Mouse (Mus musculus): ENCODE measurements around the gene Reln. TPM values are rescaled to one million over a fixed set of nuclear protein-coding genes. Genes with fewer than 3 reads are reported as not detected.

Reln gene
- polyA plus RNA-seq, 1 experiment from 2014 or later, result 10.1 TPM

DNA sequence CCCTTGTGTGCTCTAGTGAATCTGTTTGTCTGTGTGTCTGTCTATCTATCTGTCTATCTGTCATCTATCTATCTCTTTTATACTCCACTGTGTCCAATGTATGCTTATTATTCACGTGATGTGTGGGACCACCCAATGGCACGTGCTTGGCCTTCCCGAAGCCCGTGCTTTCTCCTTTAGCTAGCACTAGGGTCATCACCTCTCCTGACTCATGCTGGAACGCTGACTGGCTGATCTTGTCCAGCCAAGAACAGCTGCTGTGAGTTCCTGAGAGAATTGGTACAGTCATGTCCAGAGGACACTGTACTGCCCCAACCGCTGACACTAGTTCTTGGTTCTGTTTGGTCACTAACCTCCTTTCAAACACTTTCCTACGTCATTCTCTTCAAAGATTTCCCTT lies 485.8 kb downstream of the Reln start:
- DNase-seq (ENCODE audit: low spot score, missing footprints) (no peak), ATAC-seq (ENCODE audit: low FRiP score) (no peak)
- H3K27ac ChIP-seq (ENCODE audit: low read depth, low read length), result no peak overlapping the region
- no peaks in the 10 kb centered on the region for H3K4me1 ChIP-seq (ENCODE audit: control insufficient read depth, insufficient read depth, low read length)
- H3K9me3 ChIP-seq (ENCODE audit: control insufficient read depth, low read length), result no peaks in the 10 kb centered on the region
- H3K4me2 ChIP-seq, result no peak overlapping the region
- H3K36me3 ChIP-seq (ENCODE audit: control insufficient read depth, insufficient read depth, low read length), result no peaks in the 10 kb centered on the region
- no peaks in the 10 kb centered on the region for H3K27me3 ChIP-seq (ENCODE audit: control insufficient read depth, insufficient read depth, low read length)
- 89% methylated on average over 7 of the region's 7 CpGs for WGBS
- no peak overlapping the region for H3K9ac ChIP-seq (ENCODE audit: low read length)
- H3K4me3 ChIP-seq (ENCODE audit: low read depth, low read length), result no peak overlapping the region

DNA sequence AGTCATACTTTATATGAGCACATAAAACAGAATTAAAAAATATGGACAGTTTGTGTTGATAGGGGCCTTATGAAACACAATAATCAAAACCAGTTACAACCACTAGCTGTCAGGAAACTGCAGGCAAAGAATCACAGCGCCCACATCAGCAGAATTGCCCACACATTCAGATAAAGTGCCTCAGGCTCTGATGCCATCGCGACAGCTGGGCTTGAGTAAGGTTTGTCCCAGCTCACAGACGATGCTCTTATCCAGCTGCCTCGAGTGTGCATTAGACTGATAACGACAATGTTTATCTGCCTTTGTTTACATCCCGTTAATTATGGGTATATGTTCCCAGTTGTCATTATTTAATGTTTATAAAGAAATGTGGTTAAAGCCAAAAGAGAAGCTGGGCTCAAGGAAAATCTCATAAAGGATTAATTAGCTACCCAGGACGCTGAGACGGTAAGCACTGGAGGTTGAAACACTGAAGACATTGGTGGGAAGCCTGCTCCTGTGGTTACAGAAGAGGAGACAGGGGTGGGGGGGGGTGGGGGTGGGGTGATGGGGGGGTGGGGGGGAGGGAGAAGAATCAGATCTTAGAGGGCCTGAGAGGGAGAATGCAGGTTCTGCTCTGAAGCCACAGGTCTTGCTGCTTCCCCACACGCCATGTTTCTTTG lies 492.7 kb downstream of the Reln start:
- Histone ChIP-seq H3K36me3 (ENCODE audit: control insufficient read depth, insufficient read depth, low read length) (no peaks in the 10 kb centered on the region), H3K27me3 (ENCODE audit: control insufficient read depth, insufficient read depth, low read length) (no peaks in the 10 kb centered on the region), H3K4me1 (ENCODE audit: control insufficient read depth, insufficient read depth, low read length) (no peaks in the 10 kb centered on the region), H3K9ac (ENCODE audit: low read length) (no peak overlapping the region), H3K9me3 (ENCODE audit: control insufficient read depth, low read length) (no peaks in the 10 kb centered on the region), H3K4me3 (ENCODE audit: low read depth, low read length) (no peak overlapping the region), H3K27ac (ENCODE audit: low read depth, low read length) (no peak overlapping the region), H3K4me2 (no peak overlapping the region)
- 67% methylated on average over 10 of the region's 10 CpGs for WGBS
- ATAC-seq (ENCODE audit: low FRiP score), result no peak
- no peak for DNase-seq (ENCODE audit: low spot score, missing footprints)

DNA sequence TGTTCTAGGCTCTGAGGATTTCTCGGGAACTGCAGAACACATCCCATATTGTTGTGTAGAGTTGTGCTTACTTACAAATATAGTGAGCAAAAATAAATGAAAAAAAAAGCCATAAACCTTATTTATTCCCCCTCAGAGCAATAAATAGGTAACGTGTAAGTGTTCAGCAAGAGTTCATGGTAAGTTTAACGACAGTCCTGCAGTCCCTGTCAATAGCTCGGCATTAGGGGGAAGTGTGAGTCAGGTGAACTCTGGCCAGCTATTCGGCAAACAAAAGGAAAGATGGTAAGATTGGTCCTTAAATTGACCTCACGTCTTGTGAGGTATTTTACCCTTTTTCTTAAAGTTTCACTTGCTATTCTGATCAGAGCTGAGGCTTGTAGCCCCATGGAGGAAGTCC lies 497.1 kb downstream of the Reln start:
- WGBS, result 87% methylated on average over 6 of the region's 6 CpGs
- no peaks in the 10 kb centered on the region for H3K9me3 ChIP-seq (ENCODE audit: control insufficient read depth, low read length)
- H3K27me3 ChIP-seq (ENCODE audit: control insufficient read depth, insufficient read depth, low read length), result no peaks in the 10 kb centered on the region
- no peak overlapping the region for H3K4me3 ChIP-seq (ENCODE audit: low read depth, low read length)
- H3K4me1 ChIP-seq (ENCODE audit: control insufficient read depth, insufficient read depth, low read length), result no peaks in the 10 kb centered on the region
- no peak overlapping the region for H3K9ac ChIP-seq (ENCODE audit: low read length)
- no peaks in the 10 kb centered on the region for H3K36me3 ChIP-seq (ENCODE audit: control insufficient read depth, insufficient read depth, low read length)
- H3K27ac ChIP-seq (ENCODE audit: low read depth, low read length), result no peak overlapping the region
- H3K4me2 ChIP-seq, result no peak overlapping the region
- ATAC-seq (ENCODE audit: low FRiP score), result no peak
- DNase-seq (ENCODE audit: low spot score, missing footprints), result no peak

GRCm38 (mm10) chr5:21846616-21847290 lies 497.7 kb downstream of the Reln start:
- Histone ChIP-seq H3K36me3 (ENCODE audit: control insufficient read depth, insufficient read depth, low read length) (no peaks in the 10 kb centered on the region), H3K4me3 (ENCODE audit: low read depth, low read length) (no peak overlapping the region), H3K4me2 (no peak overlapping the region), H3K27ac (ENCODE audit: low read depth, low read length) (no peak overlapping the region), H3K9ac (ENCODE audit: low read length) (no peak overlapping the region), H3K4me1 (ENCODE audit: control insufficient read depth, insufficient read depth, low read length) (no peaks in the 10 kb centered on the region), H3K9me3 (ENCODE audit: control insufficient read depth, low read length) (no peaks in the 10 kb centered on the region), H3K27me3 (ENCODE audit: control insufficient read depth, insufficient read depth, low read length) (no peaks in the 10 kb centered on the region)
- no peak for DNase-seq (ENCODE audit: low spot score, missing footprints)
- no peak for ATAC-seq (ENCODE audit: low FRiP score)
- 89% methylated on average over 20 of the region's 20 CpGs for WGBS

DNA sequence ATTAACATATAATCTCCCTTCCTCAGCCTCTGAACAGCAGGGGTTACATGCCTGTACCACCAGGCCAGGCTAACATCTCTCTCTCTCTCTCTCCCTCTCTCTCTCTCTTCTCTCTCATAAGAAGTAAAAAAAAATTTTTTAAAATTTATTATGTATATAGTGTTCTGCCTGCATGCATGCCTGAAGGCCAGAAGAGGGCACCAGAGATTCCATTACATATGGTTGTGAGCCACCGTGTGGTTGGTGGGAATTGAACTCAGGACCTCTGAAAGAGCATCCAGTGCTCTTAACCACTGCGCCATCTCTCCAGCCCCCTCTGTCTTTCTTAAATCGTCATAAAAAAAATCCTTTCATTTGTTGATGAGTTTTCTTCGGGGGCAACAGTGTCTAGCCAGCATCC lies 499.8 kb downstream of the Reln start:
- Histone ChIP-seq H3K9me3 (ENCODE audit: control insufficient read depth, low read length) (no peaks in the 10 kb centered on the region), H3K27me3 (ENCODE audit: control insufficient read depth, insufficient read depth, low read length) (no peaks in the 10 kb centered on the region), H3K4me2 (no peak overlapping the region), H3K36me3 (ENCODE audit: control insufficient read depth, insufficient read depth, low read length) (no peaks in the 10 kb centered on the region), H3K4me1 (ENCODE audit: control insufficient read depth, insufficient read depth, low read length) (no peaks in the 10 kb centered on the region), H3K27ac (ENCODE audit: low read depth, low read length) (no peak overlapping the region), H3K9ac (ENCODE audit: low read length) (no peak overlapping the region), H3K4me3 (ENCODE audit: low read depth, low read length) (no peak overlapping the region)
- DNase-seq (ENCODE audit: low spot score, missing footprints) (no peak), ATAC-seq (ENCODE audit: low FRiP score) (no peak)
- 76% methylated on average over 4 of the region's 4 CpGs for WGBS

Other genes starting within 250 kb of the Reln start
- gene Orc5, start 205.7 kb upstream of the Reln start, polyA plus RNA-seq (2014; fragmentation: Nextera tagmentation; extraction: Ambion mirVana), result 49.4 and 50.5 TPM in 2 replicates